Mouse (Mus musculus) kidney, adult 8-10 months (tissue): ENCODE data around the gene Gm5767.

ENCODE experiments used
- DNase-seq, 2 experiments: peaks; one replicate each; pipeline ENCODE4 v3.0.0; 2022

Gene Gm5767

DNA sequence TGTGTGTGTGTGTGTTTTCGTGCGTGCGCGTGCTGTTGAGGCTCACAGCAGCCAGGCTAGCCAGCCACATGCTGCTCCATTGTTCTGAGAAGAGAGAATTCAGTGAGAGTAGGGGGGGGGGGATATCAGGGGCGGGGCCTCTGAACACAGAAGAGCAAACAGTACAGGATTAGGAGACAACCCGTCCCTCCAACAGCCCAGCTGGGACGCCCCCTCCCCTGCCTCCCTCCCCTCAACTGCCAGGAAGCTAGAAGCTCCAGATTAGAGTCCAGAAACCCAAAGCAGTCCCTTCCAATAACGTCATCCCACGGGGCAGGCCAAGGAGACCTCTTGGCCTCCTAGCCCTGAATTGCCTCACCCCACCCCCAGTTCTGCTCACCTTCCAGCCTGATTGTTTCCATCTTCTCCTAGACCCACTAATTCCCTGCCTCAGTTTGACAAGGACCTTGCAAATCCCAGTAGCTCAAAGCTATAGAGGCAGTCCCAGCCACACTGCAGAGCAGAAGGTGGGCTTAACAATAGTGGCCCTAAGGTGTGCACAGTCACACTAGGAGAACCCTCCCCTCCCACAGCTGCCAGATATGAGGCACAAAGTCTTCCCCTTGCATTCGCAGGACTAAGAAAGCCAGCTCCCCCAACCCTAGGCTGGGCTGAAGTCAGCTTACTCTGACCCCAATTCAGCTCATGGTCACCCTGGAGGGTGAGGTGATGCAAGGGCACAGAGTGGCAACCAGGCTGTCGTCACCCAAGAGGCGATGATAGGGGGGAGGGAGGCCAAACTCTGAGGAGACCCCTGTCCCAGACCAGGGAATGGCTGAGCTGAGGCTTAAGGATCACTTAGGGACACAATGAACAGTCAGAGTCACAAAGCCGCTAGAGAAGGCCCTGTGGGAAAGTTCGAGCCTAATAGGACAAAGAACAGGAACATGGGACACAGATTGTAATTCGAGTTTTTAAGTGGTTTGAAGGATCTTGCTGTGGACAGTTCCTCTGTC, 10.2 kb upstream of the Gm5767 start:
- DNase-seq, result no peak

- DNase-seq, result peak; percentile 96 to 97
These were observed 8.8 kb upstream of the Gm5767 start, which contains the start of gene Carhsp1 for GRCm38 (mm10) chr16:8671551-8672349. Gene Carhsp1 (minus strand): TSS chr16:8672155.

DNA sequence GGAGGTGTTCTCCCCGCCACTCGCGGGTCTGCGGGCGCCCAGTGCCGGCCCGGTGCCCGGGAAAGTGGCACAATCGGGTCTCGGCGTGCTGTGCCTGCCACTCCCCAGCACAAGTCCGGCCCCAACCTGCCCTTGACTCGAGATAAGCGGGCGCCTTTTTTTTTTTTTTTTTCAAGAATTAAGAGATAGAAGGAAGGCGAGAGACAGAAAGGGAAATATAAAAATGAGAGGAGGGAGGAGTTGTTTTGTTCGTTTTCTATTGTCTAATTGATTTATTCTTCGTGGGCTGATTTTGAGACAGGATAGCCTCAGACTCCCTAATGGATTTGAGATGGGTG, 8.3 kb upstream of the Gm5767 start:
- no peak for DNase-seq

DNA sequence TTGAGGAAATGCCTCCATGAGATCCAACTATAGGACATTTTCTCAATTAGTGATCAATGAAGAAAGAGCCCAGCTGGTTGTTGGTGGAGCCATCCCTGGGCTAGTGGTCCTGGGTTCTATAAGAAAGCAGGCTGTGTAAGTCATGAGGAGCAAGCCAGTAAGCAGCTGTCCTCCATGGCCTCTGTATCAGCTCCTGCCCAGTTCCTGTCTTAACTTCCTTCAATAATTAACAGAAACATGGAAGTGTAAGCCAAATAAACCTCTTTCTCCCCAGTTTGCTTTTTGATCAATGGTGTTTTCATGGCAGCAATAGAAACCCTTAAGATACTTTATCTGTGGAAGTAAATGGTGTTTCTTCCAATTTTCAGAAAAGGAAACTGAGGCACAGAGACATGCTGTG, 7.8 kb upstream of the Gm5767 start:
- DNase-seq, result peak in 1 of 2 experiments; percentile 49

- DNase-seq, result no peak
These were observed 7.2 kb upstream of the Gm5767 start for GRCm38 (mm10) chr16:8673343-8673742.

DNA sequence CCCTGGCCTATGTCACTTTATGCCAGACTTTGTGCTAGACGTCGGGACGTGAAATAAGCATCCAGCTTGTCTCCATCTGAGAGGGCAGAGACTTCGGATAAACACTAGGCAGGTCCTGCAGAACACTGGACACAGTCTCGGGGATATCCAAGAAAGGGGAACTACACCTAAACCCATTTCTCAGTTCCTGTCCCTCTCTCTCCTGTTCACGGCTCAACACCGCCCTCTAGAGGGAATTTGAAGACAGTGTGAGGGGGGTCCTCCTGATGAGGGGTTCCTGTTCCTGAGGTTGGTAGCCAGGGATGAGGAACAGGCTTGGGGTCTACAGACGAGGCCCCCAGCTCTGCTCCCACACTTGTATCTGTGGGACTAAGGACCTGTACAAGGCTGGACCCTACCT, 6.4 kb upstream of the Gm5767 start:
- DNase-seq, result peak in 1 of 2 experiments; percentile 46

DNA sequence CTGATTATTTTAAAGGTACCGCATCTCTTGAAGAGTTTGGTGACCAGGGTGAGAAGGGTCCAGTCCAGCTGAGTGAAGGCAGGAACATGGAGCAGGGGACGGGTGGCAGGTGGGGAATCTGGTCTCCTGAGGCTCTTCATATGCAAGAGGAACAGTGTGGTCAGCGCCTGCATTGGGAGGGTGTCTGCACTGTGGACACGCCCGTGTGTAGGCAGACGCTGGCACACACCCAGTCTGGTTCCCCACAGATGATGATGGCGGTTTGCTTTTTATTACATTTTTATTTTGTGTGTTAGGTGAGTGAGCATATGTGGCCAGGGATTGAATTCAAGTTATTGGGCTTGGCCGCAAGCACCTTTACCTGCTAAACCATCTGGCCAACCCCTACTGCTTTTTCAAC, 5.0 kb upstream of the Gm5767 start:
- no peak for DNase-seq

DNA sequence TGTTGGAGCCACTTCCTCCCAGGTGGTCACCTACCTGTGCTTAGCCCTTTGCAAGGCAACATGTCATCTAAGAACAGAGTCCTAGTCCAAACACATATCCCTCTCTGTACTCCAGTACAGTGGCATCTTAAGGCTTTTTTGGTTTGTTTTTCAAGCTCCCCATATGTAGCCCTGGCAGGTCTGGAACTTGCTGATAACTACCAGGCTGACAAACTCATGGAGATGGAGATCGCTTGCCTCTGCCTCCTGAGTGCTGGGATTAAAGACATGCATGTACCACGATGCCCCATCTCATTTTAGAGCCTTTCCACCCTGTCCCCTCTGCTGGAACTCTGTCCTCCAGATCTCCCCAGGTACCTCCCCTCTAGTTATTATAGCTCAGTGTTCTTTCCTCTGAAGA, 4.3 kb upstream of the Gm5767 start:
- no peak for DNase-seq

- no peak for DNase-seq
These were observed 3.8 kb upstream of the Gm5767 start for GRCm38 (mm10) chr16:8676800-8677199.

DNA sequence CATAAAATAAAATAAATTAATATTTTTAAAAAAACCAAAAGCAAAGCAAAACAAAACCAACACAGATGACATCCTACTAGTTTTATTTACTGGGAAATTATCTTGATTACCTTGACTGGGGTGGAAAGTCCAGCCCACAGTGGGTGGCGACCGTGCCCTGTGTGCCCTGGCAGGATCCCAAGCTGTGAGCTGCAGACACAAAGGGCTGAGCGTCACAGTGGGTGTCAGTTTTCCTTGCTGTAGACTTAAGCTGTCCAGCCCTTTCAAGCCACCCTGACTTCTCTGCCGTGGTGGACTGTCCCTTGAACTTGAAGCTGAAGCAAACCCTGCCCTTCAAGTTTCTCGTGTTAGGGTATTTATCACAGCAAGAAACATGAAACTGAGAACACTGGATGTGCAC, 2.5 kb upstream of the Gm5767 start:
- DNase-seq, result no peak

GRCm38 (mm10) chr16:8678676-8679075, 1.9 kb upstream of the Gm5767 start:
- DNase-seq, result no peak

- no peak for DNase-seq
These were observed 790 bp upstream of the Gm5767 start for GRCm38 (mm10) chr16:8679780-8680179.

DNA sequence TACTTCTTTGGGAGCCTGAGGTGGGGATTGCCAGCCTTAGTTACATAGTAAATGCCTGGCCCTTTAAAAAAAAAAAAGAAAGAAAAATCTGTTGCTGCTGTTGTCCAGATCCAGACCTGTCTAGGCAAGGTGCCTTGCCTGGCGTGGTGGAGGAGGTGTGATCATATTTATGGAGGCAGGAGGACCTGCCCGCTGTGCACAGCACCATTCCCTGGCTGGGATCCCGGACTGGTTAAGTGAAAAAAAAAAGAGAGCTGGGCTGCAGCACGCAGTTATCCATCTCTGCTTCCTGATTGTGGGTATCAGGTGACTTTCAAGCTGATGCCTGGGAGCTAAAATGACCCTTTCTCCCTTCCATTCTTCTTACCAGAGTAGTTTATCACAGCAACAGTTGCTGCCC, 4.5 kb downstream of the Gm5767 start:
- peak in 1 of 2 experiments; percentile 38 for DNase-seq

DNA sequence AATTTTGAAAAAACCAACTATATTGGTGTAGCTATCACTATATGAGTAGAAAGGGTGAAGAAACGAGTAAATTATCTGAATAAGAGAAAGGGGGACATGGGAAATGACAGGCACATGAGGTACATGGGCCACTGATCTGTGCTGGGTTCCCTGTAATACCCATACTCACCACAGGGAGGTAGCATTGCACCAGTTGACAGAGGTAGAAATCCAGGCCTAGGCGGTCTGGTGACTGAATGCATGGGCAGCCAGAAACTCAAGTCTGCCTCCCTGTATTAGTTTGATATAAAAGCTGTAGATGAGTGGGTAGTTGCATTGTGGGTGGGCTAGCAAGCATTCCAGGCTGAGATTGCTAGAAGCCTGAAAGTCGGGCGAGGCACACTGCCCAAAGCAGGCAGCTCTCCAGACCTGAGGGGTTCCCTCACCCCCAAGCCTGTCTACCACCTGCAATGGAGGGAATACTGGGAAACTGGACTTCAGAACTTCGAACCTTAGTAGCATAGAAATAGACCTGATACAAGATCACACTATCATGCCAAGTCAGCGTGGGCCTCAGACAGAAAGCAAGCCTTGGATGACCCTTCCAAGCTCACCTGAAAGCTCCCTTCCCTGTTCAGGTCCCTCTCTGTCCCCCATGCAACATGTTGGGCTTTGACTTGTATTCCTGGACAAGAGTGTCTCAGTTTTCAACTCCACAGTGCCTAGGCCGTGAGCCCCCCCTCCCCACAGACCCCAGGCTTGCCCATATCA, 5.7 kb downstream of the Gm5767 start:
- DNase-seq, result peak; percentile 61 to 82

- no peak for DNase-seq
These were observed 6.4 kb downstream of the Gm5767 start for GRCm38 (mm10) chr16:8686871-8687535.

- no peak for DNase-seq
These were observed 7.1 kb downstream of the Gm5767 start for GRCm38 (mm10) chr16:8687559-8688112.

GRCm38 (mm10) chr16:8689979-8690656, 9.5 kb downstream of the Gm5767 start:
- DNase-seq, result peak; percentile 60 to 78

GRCm38 (mm10) chr16:8691206-8691605, 10.6 kb downstream of the Gm5767 start:
- no peak for DNase-seq

DNA sequence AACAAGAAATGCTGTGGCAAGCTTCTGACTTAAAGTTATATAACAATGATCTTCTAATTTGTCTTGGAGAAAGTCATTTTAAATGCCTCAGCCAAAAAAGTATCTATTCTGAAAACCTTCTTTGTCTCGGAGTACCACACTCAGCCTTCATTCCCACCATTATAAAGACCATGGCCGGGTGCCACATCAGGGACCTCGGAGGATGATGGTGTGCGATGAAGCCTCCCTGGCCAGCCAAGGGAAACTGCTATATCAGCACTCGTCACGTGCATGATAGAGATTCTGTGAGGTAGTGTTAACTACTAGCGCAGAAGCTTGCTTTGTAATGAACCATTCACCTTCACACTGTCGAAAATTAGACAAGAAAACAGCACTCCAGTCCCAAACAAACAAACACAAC, 19.0 kb downstream of the Gm5767 start:
- DNase-seq, result no peak

GRCm38 (mm10) chr16:8700586-8700985, 20.0 kb downstream of the Gm5767 start:
- peak; percentile 71 to 80 for DNase-seq

DNA sequence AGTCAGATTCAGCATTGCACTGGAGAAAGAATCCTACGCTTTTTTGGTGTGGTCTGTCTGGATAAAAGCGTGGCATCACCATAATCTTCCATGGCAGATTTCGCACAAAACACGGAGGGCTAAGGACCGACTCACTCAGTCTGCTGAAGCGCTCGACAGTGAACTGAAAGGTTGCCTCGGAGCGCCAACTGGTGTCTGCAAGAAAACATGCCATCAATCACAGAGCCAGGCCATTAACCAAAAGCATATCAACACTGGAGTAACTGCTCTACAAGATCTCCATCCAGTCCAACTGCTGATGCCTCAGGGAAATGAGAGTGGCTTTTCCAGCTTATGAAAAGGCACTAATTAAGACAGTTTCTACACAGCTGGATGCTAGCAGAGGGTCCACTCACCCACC, 31.4 kb downstream of the Gm5767 start:
- no peak for DNase-seq

DNA sequence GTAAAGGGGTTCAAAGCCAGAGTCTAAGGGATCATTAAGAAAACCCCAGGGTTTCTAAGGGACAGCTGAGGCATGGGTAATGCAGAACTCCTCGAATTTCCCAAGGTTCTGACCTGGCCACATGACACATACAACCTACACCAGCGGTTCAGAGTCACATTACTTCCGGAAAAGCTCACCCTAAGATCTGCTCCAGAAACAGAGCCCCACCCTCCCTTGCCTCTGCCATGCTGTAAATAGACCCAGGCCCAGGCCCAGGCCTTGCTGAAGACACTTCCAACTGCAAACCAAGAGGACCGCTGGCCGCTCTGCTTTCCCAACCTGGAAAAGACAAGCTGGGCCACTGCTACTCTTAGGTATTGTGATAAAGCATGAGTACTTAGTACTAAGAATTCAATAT, 34.3 kb downstream of the Gm5767 start:
- no peak for DNase-seq
